Mouse (Mus musculus) frontal cortex, postnatal 36 days (tissue): ENCODE measurements around the gene Vamp5.

ENCODE experiments used
- DNase-seq, 2 experiments: peaks; one replicate each; pipeline ENCODE4 v3.0.0; 2022; ENCODE audit warnings: low spot score in 2 of 2

The Vamp5 gene

GRCm38 (mm10) chr6:72346261-72346660 is 34.0 kb downstream of the Vamp5 start:
- no peak for DNase-seq

GRCm38 (mm10) chr6:72345633-72346032 is 34.6 kb downstream of the Vamp5 start:
- DNase-seq = no peak

- peak; percentile 95 to 97 for DNase-seq
Observed at GRCm38 (mm10) chr6:72345074-72345567, 35.1 kb downstream of the Vamp5 start, which contains the start of gene Usp39. TSS of gene Usp39 (minus strand) at chr6:72345184.

GRCm38 (mm10) chr6:72344396-72345073 is 35.7 kb downstream of the Vamp5 start:
- peak in 1 of 2 experiments; percentile 17 for DNase-seq

- DNase-seq = no peak
Observed at GRCm38 (mm10) chr6:72340481-72340880, 39.8 kb downstream of the Vamp5 start.

GRCm38 (mm10) chr6:72333111-72333510 is 47.2 kb downstream of the Vamp5 start:
- DNase-seq = no peak

GRCm38 (mm10) chr6:72330133-72330532 is 50.1 kb downstream of the Vamp5 start:
- no peak for DNase-seq

GRCm38 (mm10) chr6:72329019-72329418 is 51.2 kb downstream of the Vamp5 start:
- DNase-seq = no peak

GRCm38 (mm10) chr6:72326274-72326673 is 54.0 kb downstream of the Vamp5 start:
- DNase-seq = peak in 1 of 2 experiments; percentile 53

- no peak for DNase-seq
Observed at GRCm38 (mm10) chr6:72323786-72324508, 56.3 kb downstream of the Vamp5 start.

GRCm38 (mm10) chr6:72322936-72323335 is 57.3 kb downstream of the Vamp5 start:
- no peak for DNase-seq

GRCm38 (mm10) chr6:72319019-72319418 is 61.2 kb downstream of the Vamp5 start:
- peak; percentile 52 to 68 for DNase-seq
